Comparison of ENCODE assay signal across 8 mouse cellular contexts in the genomic region with DNA sequence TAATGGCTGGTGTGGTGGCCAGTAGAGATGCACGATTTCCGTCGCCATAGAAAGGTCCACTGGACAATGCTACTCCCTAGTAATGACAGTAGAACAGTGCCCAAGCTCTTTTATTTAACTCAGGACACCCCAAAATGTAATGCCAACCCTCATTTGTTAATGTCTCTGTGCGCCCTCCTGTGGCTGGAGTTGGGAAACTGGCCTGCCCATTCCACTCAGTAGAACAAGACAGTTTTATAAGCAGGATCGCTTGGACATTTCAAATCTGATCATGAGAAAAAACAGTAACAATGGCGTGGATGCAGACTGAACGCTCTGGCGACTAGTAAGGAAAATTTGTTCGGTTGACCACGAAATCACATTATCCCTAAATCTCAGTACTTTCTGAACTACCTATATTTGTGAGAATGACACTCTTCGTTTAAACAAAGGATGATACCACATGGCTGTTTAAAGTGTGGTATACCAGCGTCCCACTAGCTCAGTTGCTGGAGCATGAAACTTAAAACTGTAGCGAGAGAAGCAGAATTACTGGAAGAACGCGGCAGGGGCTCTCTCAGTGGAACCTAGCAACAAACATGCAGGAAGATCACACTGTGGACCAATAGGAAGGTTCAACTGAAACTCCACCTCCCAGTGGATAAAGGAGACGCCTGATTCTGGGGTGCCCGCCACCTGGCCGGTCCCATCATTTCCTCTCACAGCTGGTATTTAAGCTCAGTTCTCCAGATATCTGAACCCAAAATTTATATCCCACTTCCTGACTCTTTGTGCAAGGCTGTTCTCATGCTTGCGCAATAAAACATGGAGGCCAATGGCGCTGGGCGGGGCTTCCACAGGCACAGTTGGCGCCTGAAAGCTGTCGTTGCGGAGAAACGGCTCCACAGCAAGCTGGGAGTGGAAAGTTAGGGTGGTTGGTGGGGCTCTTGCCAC. TPM values are rescaled to one million over a fixed set of nuclear protein-coding genes. Genes with fewer than 3 reads are reported as not detected.
DNase-seq lines count a peak whose midpoint lies in the region; ATAC-seq lines count a peak whose summit lies in the region.

No protein-coding gene starts in this region.

- intact Hi-C loops in left cerebral cortex, postnatal 10 days (cut with DNase I) = no loop called here

- no peaks in the 10 kb centered on the region for H3K27me3 ChIP-seq in intestine, embryonic 15.5 days (replicated peaks)
- H3K27me3 ChIP-seq in megakaryocyte, embryonic 14.5 days (replicated peaks) = peaks cover 4% of the 10 kb centered on the region

- H3K36me3 ChIP-seq in intestine, embryonic 15.5 days = no peaks in the 10 kb centered on the region
- H3K36me3 ChIP-seq in megakaryocyte, embryonic 14.5 days (replicated peaks; ENCODE audit: low read length) = no peaks in the 10 kb centered on the region

- H3K4me3 ChIP-seq in intestine, embryonic 15.5 days (replicated peaks) = peak overlapping the region; percentile 33
- H3K4me3 ChIP-seq in megakaryocyte, embryonic 14.5 days (replicated peaks) = peak overlapping the region; percentile 86

- no peaks in the 10 kb centered on the region for H3K9me3 ChIP-seq in intestine, embryonic 15.5 days
- H3K9me3 ChIP-seq in megakaryocyte, embryonic 14.5 days = no peaks in the 10 kb centered on the region

- peak overlapping the region; percentile 91 for H3K27ac ChIP-seq in intestine, embryonic 15.5 days

- H3K4me1 ChIP-seq in intestine, embryonic 15.5 days (replicated peaks) = no peaks in the 10 kb centered on the region
- peaks cover 4% of the 10 kb centered on the region; the same call in 1 of the 2 replicates for H3K4me1 ChIP-seq in megakaryocyte, embryonic 14.5 days

- WGBS in intestine, embryonic 15.5 days = 22% methylated on average over 25 of the region's 25 CpGs

- H3K9ac ChIP-seq in intestine, embryonic 15.5 days = no peak overlapping the region

- peak; percentile 48 to 51 for DNase-seq in adrenal gland, adult 18-20 months (ENCODE audit: low spot score in 2 of 2)
- DNase-seq in embryo, embryonic 10.5 days (ENCODE audit: low spot score) = peak; percentile 75
- DNase-seq in gastrocnemius, postnatal 25 days = peak; percentile 45
- DNase-seq in left cerebral cortex, postnatal 10 days (ENCODE audit: extremely low spot score in 1 of 2, low spot score in 2 of 2) = peak; percentile 53 to 74
- peak; percentile 74 to 75 for DNase-seq in right cerebral cortex, postnatal 10 days (ENCODE audit: low spot score in 2 of 2)
- peak; percentile 40 for DNase-seq in urinary bladder, postnatal 25 days (ENCODE audit: low spot score)

- peak; percentile 83 for ATAC-seq in intestine, embryonic 15.5 days

- H3K4me2 ChIP-seq in intestine, embryonic 15.5 days (replicated peaks) = peak overlapping the region; percentile 60

RNA-seq across cellular contexts. Expression of gene Rbbp7, which starts 24.9 kb away (rescaled TPM):
- total RNA-seq in adrenal gland, adult 18-20 months (2021) = 100 to 1,000 TPM; 155 to 173 TPM
- total RNA-seq in gastrocnemius, postnatal 25 days (2021) = 10 to 100 TPM; 78.9 to 86.9 TPM
- 833 and 878 TPM in 2 replicates for polyA plus RNA-seq in intestine, embryonic 15.5 days (2015; fragmentation: Nextera tagmentation; extraction: Ambion mirVana)
- total RNA-seq in left cerebral cortex, postnatal 10 days (2021) = 100 to 1,000 TPM; 162 to 163 TPM
- polyA plus RNA-seq in megakaryocyte, embryonic 14.5 days (2012; ENCODE audit: insufficient read depth, low replicate concordance) = 3.9 and 30.8 TPM in 2 replicates

Comparison
In these comparisons a context has a peak if more than half of its experiments do, and no peak if none do; other contexts are left out.
1. Peak in every context shown above with its lines: DNase-seq, ATAC-seq, H3K4me3 ChIP-seq and H3K27ac ChIP-seq.